Comparison of ENCODE assay signal across 8 mouse cellular contexts in the genomic region with DNA sequence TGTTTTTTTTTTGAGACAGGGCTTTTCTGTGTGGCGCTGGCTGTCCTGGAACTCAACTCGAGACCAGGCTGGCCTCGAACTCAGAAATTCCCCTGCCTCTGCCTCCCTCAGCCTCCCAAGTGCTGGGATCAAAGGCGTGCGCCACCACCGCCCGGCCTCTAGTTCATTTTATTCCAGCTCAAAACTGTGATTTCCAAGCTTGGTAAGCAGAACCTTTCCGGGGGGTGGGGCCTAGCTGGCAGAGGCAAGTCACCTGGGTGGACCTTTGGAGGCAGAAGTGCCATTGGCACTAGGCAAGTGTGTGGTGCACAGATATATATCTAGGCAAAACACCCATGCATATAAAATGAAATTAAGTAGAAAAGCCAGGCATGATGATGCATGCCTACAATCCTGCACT. TPM values are rescaled to one million over a fixed set of nuclear protein-coding genes. Genes with fewer than 3 reads are reported as not detected.
DNase-seq lines count a peak whose midpoint lies in the region; ATAC-seq and TF ChIP-seq lines count a peak whose summit lies in the region.

No protein-coding gene starts in this region.

- no peaks in the 10 kb centered on the region for H3K36me3 ChIP-seq in lung, embryonic 15.5 days
- no peaks in the 10 kb centered on the region for H3K36me3 ChIP-seq in hindbrain, embryonic 14.5 days (replicated peaks; ENCODE audit: control insufficient read depth, insufficient read depth)
- no peaks in the 10 kb centered on the region for H3K36me3 ChIP-seq in midbrain, embryonic 16.5 days (ENCODE audit: control insufficient read depth, insufficient read depth, low read length)

- no peaks in the 10 kb centered on the region for H3K9me3 ChIP-seq in lung, embryonic 15.5 days
- H3K9me3 ChIP-seq in hindbrain, embryonic 14.5 days (ENCODE audit: control insufficient read depth, low read length): no peaks in the 10 kb centered on the region
- H3K9me3 ChIP-seq in midbrain, embryonic 16.5 days (replicated peaks; ENCODE audit: control insufficient read depth, low read length, poor library complexity, severe bottlenecking): no peaks in the 10 kb centered on the region

- no peak for DNase-seq in lung, postnatal 14 days
- no peak for DNase-seq in hindbrain, embryonic 14.5 days (ENCODE audit: low spot score)
- no peak for DNase-seq in adrenal gland, adult 18-20 months (ENCODE audit: low spot score in 2 of 2)
- DNase-seq in left cerebral cortex, postnatal 25 days (ENCODE audit: low spot score in 2 of 2): no peak

- ATAC-seq in lung, embryonic 15.5 days (ENCODE audit: borderline replicate concordance, extremely low read depth, low FRiP score, low TSS enrichment): no peak
- no peak for ATAC-seq in hindbrain, embryonic 14.5 days (ENCODE audit: low FRiP score)
- ATAC-seq in midbrain, embryonic 16.5 days: no peak
- ATAC-seq in megakaryocyte-erythroid progenitor cell, adult 5-6 weeks (replicated peaks; ENCODE audit: low FRiP score, low TSS enrichment, poor library complexity, severe bottlenecking): no peak

- intact Hi-C loops in left cerebral cortex, postnatal 25 days (cut with DNase I): loop anchor here (2.0 to 10.0 kb wide), 4 partner anchors 99 to 395 kb away; no protein-coding TSS in a partner anchor

- peaks cover 25% of the 10 kb centered on the region for H3K4me1 ChIP-seq in lung, embryonic 15.5 days
- peaks cover 6% of the 10 kb centered on the region for H3K4me1 ChIP-seq in embryonic fibroblast, embryonic 13.5 days (ENCODE audit: control insufficient read depth, insufficient read depth, low read length)
- H3K4me1 ChIP-seq in hindbrain, embryonic 14.5 days (replicated peaks; ENCODE audit: control insufficient read depth, insufficient read depth, low read length): peaks cover 29% of the 10 kb centered on the region
- H3K4me1 ChIP-seq in midbrain, embryonic 16.5 days (ENCODE audit: control insufficient read depth, insufficient read depth, low read length): peaks cover 36% of the 10 kb centered on the region

- TF ChIP-seq CTCF in embryonic fibroblast, embryonic 13.5 days (IDR thresholded peaks at IDR 0.05; ENCODE audit: borderline replicate concordance, insufficient read depth, low read length): no peak

- no peak overlapping the region for H3K4me3 ChIP-seq in lung, embryonic 15.5 days
- H3K4me3 ChIP-seq in embryonic fibroblast, embryonic 13.5 days (ENCODE audit: insufficient read depth, low read length): no peak overlapping the region
- H3K4me3 ChIP-seq in hindbrain, embryonic 14.5 days (replicated peaks; ENCODE audit: low read length): no peak overlapping the region
- no peak overlapping the region for H3K4me3 ChIP-seq in midbrain, embryonic 16.5 days (ENCODE audit: low read depth, low read length)

- TF ChIP-seq POLR2A in embryonic fibroblast, embryonic 13.5 days (IDR thresholded peaks at IDR 0.05; ENCODE audit: low read depth, low read length): no peak

- peak overlapping the region; percentile 63; the same call in 1 of the 2 replicates for H3K4me2 ChIP-seq in lung, embryonic 15.5 days
- no peak overlapping the region for H3K4me2 ChIP-seq in hindbrain, embryonic 14.5 days (replicated peaks)
- H3K4me2 ChIP-seq in midbrain, embryonic 16.5 days (ENCODE audit: low read length): no peak overlapping the region

- 37% methylated on average over 8 of the region's 8 CpGs for WGBS in lung, embryonic 15.5 days
- WGBS in hindbrain, embryonic 14.5 days: 44% methylated on average over 8 of the region's 8 CpGs
- WGBS in midbrain, embryonic 16.5 days: 41% methylated on average over 8 of the region's 8 CpGs

- no peak overlapping the region; the same call in 1 of the 2 replicates for H3K9ac ChIP-seq in lung, embryonic 15.5 days
- no peak overlapping the region for H3K9ac ChIP-seq in hindbrain, embryonic 14.5 days
- no peak overlapping the region for H3K9ac ChIP-seq in midbrain, embryonic 16.5 days (ENCODE audit: low read depth, low read length)

- no peaks in the 10 kb centered on the region for H3K27me3 ChIP-seq in lung, embryonic 15.5 days
- no peaks in the 10 kb centered on the region for H3K27me3 ChIP-seq in hindbrain, embryonic 14.5 days (ENCODE audit: control insufficient read depth, insufficient read depth, low read length)
- no peaks in the 10 kb centered on the region for H3K27me3 ChIP-seq in midbrain, embryonic 16.5 days (ENCODE audit: control insufficient read depth, insufficient read depth, low read depth, low read length)

- peak overlapping the region; percentile 97 for H3K27ac ChIP-seq in lung, embryonic 15.5 days
- peak overlapping the region; percentile 100 for H3K27ac ChIP-seq in embryonic fibroblast, embryonic 13.5 days (ENCODE audit: insufficient read depth, low read length)
- peak overlapping the region; percentile 62 for H3K27ac ChIP-seq in hindbrain, embryonic 14.5 days
- H3K27ac ChIP-seq in midbrain, embryonic 16.5 days (ENCODE audit: low read length): peak overlapping the region; percentile 64; the same call in 1 of the 2 replicates

RNA-seq across cellular contexts. Expression of a gene that starts 31.4 kb away (rescaled TPM):
- 0.09 TPM in 1 of 2 replicates, not detected in the other for polyA plus RNA-seq in lung, embryonic 15.5 days (2015; fragmentation: Nextera tagmentation; extraction: Ambion mirVana)
- 0.76 and 1.3 TPM in 2 replicates for polyA plus RNA-seq in embryonic fibroblast, embryonic 13.5 days (2011; ENCODE audit: insufficient read length, low read depth, missing spikeins)
- polyA plus RNA-seq in hindbrain, embryonic 14.5 days (2014; fragmentation: Nextera tagmentation; extraction: Ambion mirVana): not detected in 2 replicates
- polyA plus RNA-seq in midbrain, embryonic 16.5 days (2015; fragmentation: Nextera tagmentation; extraction: Ambion mirVana): not detected in 2 replicates
- total RNA-seq in megakaryocyte-erythroid progenitor cell, adult 5-6 weeks (2014; fragmentation: Nextera tagmentation): not detected in 2 replicates
- not detected in 2 replicates for total RNA-seq in megakaryocyte-erythroid progenitor cell, adult 5-6 weeks (2017)
- total RNA-seq in adrenal gland, adult 18-20 months (2021): under 1 TPM in 1 of 2 experiments, not detected in 1; 0.22 TPM
- total RNA-seq in left cerebral cortex, postnatal 25 days (2021): under 1 TPM in 1 of 2 experiments, not detected in 1; 0.50 TPM

RNA-seq across cellular contexts. Expression of a gene that starts 43.4 kb away (rescaled TPM):
- polyA plus RNA-seq in lung, embryonic 15.5 days (2015; fragmentation: Nextera tagmentation; extraction: Ambion mirVana): 0.30 TPM in 1 of 2 replicates, not detected in the other
- 3.9 and 5.5 TPM in 2 replicates for polyA plus RNA-seq in embryonic fibroblast, embryonic 13.5 days (2011; ENCODE audit: insufficient read length, low read depth, missing spikeins)
- polyA plus RNA-seq in hindbrain, embryonic 14.5 days (2014; fragmentation: Nextera tagmentation; extraction: Ambion mirVana): 0.26 TPM in 1 of 2 replicates, not detected in the other
- not detected in 2 replicates for polyA plus RNA-seq in midbrain, embryonic 16.5 days (2015; fragmentation: Nextera tagmentation; extraction: Ambion mirVana)
- total RNA-seq in megakaryocyte-erythroid progenitor cell, adult 5-6 weeks (2014; fragmentation: Nextera tagmentation): not detected in 2 replicates
- 0.99 TPM in 1 of 2 replicates, not detected in the other for total RNA-seq in megakaryocyte-erythroid progenitor cell, adult 5-6 weeks (2017)
- total RNA-seq in adrenal gland, adult 18-20 months (2021): 1 to 10 TPM in 1 of 2 experiments, under 1 TPM in 1; 0.70 to 2.2 TPM
- total RNA-seq in left cerebral cortex, postnatal 25 days (2021): not detected
